Mouse (Mus musculus) midbrain, embryonic 11.5 days (tissue): ENCODE data around the gene Mdh1. TPM values are rescaled to one million over a fixed set of nuclear protein-coding genes. Genes with fewer than 3 reads are reported as not detected.

ENCODE experiments used
- ATAC-seq: fragments of 200-750 bp; cut with Nextera tagmentation; 2 replicates; pipeline ENCODE4 v1.8.0; 2017; ENCODE audit warnings: moderate TSS enrichment, moderate library complexity; ENCODE audit not compliant: low FRiP score
- DNase-seq: peaks from one replicate; pipeline ENCODE4 v3.0.0; 2015; ENCODE audit warnings: low spot score; ENCODE audit errors: missing footprints
- H3K27ac ChIP-seq: fragments of 300-500 bp; sonication (generic); 2 replicates; pipeline ENCODE4 v1.5.1; 2014; ENCODE audit warnings: low read depth, low read length
- H3K27me3 ChIP-seq: fragments of 300-500 bp; sonication (generic); 2 replicates; pipeline ENCODE4 v1.6.1; 2014; ENCODE audit warnings: mild to moderate bottlenecking, low read length, moderate library complexity, mixed read lengths; ENCODE audit not compliant: control insufficient read depth, insufficient read depth
- H3K36me3 ChIP-seq: fragments of 300-500 bp; sonication (generic); 2 replicates; pipeline ENCODE4 v1.6.1; 2014; ENCODE audit warnings: mild to moderate bottlenecking, low read length, moderate library complexity, mixed read lengths; ENCODE audit not compliant: control insufficient read depth, insufficient read depth
- H3K4me1 ChIP-seq: fragments of 300-500 bp; sonication (generic); 2 replicates; pipeline ENCODE4 v1.6.1; 2014; ENCODE audit warnings: low read length; ENCODE audit not compliant: control insufficient read depth, insufficient read depth
- H3K4me2 ChIP-seq: fragments of 300-500 bp; sonication (generic); 2 replicates; pipeline ENCODE4 v1.6.1; 2014; ENCODE audit warnings: mild to moderate bottlenecking, moderate library complexity
- H3K4me3 ChIP-seq: fragments of 300-500 bp; sonication (generic); 2 replicates; pipeline ENCODE4 v1.5.1; 2014; ENCODE audit warnings: low read depth, low read length
- H3K9ac ChIP-seq: fragments of 300-500 bp; sonication (generic); 2 replicates; pipeline ENCODE4 v1.6.1; 2014; ENCODE audit warnings: low read length
- H3K9me3 ChIP-seq: fragments of 300-500 bp; sonication (generic); 2 replicates; pipeline ENCODE4 v1.6.1; 2016; ENCODE audit warnings: low read length; ENCODE audit not compliant: control insufficient read depth
- WGBS: fragments of 180-500 bp; shearing (Covaris S2); extraction: QIAGEN DNeasy Blood & Tissue Kit; methylation state at CpG from one replicate; pipeline ENCODE4 v1.1.7; 2014; 5-methylcytosine and 5-hydroxymethylcytosine counted together
- polyA plus RNA-seq: library from polyadenylated mRNA; unstranded; fragments of >200 nt; fragmentation: Nextera tagmentation; extraction: Ambion mirVana; gene quantifications from 2 replicates; pipeline ENCODE4 v1.2.1, GENCODE M21; 2014

Mdh1 gene
- polyA plus RNA-seq, 1 experiment from 2014 or later = 455 TPM

GRCm38 (mm10) chr11:21567733-21568132 is 4.4 kb downstream of the Mdh1 start:
- WGBS = 84% methylated on average over 1 of the region's 1 CpGs
- Histone ChIP-seq H3K9ac (no peak overlapping the region), H3K4me1 (peaks cover 8% of the 10 kb centered on the region; the same call in 1 of the 2 replicates), H3K4me3 (no peak overlapping the region), H3K27ac (no peak overlapping the region), H3K27me3 (no peaks in the 10 kb centered on the region), H3K4me2 (no peak overlapping the region), H3K36me3 (no peaks in the 10 kb centered on the region), H3K9me3 (no peaks in the 10 kb centered on the region)
- no peak for DNase-seq
- no peak for ATAC-seq

- Histone ChIP-seq H3K4me3 (no peak overlapping the region), H3K4me1 (peaks cover 6% of the 10 kb centered on the region; the same call in 1 of the 2 replicates), H3K9ac (no peak overlapping the region), H3K36me3 (no peaks in the 10 kb centered on the region), H3K9me3 (no peaks in the 10 kb centered on the region), H3K27me3 (no peaks in the 10 kb centered on the region), H3K4me2 (no peak overlapping the region), H3K27ac (no peak overlapping the region)
- ATAC-seq = no peak
- WGBS = 94% methylated on average over 6 of the region's 6 CpGs
- no peak for DNase-seq
Observed at GRCm38 (mm10) chr11:21566934-21567333, 5.2 kb downstream of the Mdh1 start.

DNA sequence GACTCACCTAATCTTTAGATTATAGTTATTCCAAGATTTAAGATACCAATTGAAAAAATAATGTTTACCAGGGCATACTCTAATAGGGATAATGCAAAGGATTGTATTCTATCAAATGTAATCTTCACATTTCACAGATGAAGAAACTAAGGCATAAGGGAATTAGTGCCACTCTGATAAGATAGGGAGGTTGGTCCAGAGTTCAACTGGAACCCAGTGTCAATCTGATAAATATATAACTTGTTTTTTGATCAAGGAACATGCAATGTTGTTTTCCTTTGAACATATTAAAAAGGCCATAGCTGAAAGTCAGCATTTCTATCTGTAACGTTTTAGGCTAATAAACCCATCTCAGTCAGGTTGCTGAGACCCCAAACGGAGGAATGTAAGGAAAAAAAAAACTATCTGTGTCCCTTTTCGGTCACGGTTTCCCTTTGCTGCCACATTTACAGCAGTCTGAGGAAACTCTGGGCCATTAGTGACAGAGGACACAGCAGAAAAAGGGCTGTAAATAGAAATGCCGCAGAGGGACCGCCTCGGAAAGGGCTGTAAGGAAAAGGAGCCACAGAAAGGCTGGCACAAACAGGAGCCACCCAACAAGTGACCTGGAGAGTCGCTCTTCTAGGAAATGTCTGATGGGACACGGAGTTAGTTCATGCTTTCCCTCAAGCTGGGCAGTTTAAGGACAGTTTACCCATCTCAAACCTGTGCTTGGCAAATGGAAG is 7.3 kb downstream of the Mdh1 start:
- Histone ChIP-seq H3K9ac (no peak overlapping the region), H3K4me2 (no peak overlapping the region), H3K27me3 (no peaks in the 10 kb centered on the region), H3K4me3 (no peak overlapping the region), H3K9me3 (no peaks in the 10 kb centered on the region), H3K4me1 (peaks cover 4% of the 10 kb centered on the region; the same call in 1 of the 2 replicates), H3K27ac (no peak overlapping the region), H3K36me3 (no peaks in the 10 kb centered on the region)
- DNase-seq = no peak
- no peak for ATAC-seq
- 89% methylated on average over 9 of the region's 9 CpGs for WGBS

DNA sequence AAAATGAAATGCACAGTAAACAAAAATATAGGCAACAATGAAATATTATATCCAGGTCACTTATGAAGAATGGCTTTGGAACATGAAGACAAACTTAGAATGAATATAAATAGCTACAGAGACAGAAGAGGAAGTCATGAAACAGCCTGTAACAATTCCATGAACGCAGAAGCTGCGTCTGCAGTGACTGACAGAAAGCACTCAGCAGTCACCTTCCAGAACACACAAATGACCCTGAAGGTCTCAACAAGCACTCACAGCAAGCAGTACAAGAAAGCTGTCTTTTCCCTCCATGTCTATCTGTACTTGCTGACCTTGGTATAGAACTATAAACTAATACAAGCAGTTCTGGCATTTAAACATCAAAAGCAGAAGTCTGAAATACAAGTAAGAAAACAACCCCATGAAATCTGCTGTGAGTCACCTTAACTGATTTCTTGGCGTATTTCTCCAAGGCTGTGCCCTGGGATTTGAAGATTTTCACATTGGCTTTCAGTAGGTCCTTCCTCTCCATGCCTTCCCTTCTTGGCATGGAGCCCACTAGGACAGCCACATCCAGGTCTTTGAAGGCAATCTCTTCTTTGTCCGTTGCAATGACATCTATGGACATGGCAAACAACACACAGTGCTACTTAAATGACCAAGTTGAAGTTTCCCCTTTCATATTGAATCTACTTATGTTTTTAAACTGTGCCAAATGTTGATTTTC is 8.4 kb downstream of the Mdh1 start:
- no peak overlapping the region for H3K4me3 ChIP-seq
- ATAC-seq (no peak), DNase-seq (no peak)
- WGBS = 95% methylated on average over 4 of the region's 4 CpGs
- no peaks in the 10 kb centered on the region for H3K27me3 ChIP-seq
- no peaks in the 10 kb centered on the region; the same call in 1 of the 2 replicates for H3K36me3 ChIP-seq
- H3K4me1 ChIP-seq = no peaks in the 10 kb centered on the region
- no peak overlapping the region for H3K4me2 ChIP-seq
- H3K9me3 ChIP-seq = no peaks in the 10 kb centered on the region
- no peak overlapping the region for H3K9ac ChIP-seq
- H3K27ac ChIP-seq = no peak overlapping the region

DNA sequence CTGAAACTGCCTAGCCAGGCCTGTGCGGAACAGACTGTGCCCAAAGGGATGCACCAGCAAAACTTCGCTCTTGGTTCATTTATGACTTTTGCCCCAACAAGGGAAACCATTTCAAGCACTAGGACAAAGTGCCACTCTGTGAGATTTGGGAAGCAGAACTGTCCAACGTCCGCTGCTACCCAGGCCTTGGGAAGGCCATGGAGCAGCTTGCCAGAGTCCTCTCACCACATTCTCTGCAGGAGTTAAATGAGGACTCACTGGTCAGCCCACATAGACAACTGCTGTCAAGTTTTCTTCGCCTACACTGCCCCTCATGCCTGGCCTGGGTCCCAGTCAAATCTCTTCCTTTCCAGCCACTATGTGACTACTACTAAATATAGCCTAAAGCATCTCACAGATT is 10.8 kb downstream of the Mdh1 start:
- Histone ChIP-seq H3K9me3 (no peaks in the 10 kb centered on the region), H3K27ac (no peak overlapping the region), H3K36me3 (no peaks in the 10 kb centered on the region; the same call in 1 of the 2 replicates), H3K4me2 (no peak overlapping the region), H3K4me3 (no peak overlapping the region), H3K4me1 (no peaks in the 10 kb centered on the region), H3K27me3 (no peaks in the 10 kb centered on the region), H3K9ac (no peak overlapping the region)
- no peak for DNase-seq
- WGBS = 88% methylated on average over 5 of the region's 5 CpGs
- no peak for ATAC-seq

DNA sequence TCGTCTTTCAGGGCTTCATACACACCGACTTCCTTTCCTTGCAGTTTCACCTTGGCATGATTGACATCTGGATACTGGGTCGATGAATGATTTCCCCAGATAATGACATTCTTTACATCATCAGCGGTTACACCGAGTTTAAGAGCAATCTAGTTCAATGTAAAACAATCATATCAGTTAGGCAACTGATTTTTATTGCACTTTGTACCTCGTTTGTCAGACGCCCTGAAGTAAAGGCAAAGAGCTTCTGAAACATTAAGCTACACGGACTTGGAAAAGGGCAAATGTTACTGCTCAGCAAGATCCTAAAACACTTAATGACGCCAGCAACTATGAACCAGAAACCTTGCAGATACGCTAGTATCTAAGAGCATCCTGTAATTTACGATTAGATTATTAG is 12.4 kb downstream of the Mdh1 start:
- no peak overlapping the region for H3K9ac ChIP-seq
- H3K4me1 ChIP-seq = no peaks in the 10 kb centered on the region
- no peaks in the 10 kb centered on the region for H3K27me3 ChIP-seq
- no peak overlapping the region for H3K4me2 ChIP-seq
- no peaks in the 10 kb centered on the region for H3K9me3 ChIP-seq
- DNase-seq (no peak), ATAC-seq (no peak)
- H3K36me3 ChIP-seq = no peaks in the 10 kb centered on the region; the same call in 1 of the 2 replicates
- 91% methylated on average over 11 of the region's 11 CpGs for WGBS
- no peak overlapping the region for H3K4me3 ChIP-seq
- H3K27ac ChIP-seq = no peak overlapping the region

DNA sequence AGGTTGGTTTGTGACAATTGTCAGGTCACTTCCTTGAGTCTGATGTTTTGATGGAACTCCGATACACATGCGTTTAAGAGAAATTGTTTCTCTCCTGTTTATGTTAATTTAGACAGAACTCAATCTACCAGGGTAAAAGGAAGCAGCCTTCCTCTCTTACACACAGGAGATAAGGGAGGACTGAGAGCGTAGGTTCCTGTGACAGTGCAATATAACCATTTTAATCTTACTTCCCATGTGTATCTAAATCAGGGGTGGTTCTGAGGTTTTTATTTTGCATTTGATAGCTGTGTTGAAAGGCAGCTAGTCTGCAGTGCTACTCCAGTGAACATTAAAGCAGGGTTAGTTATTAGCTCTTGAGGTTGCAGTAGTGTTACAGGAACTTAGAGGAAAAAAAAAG is 20.1 kb downstream of the Mdh1 start:
- no peaks in the 10 kb centered on the region for H3K4me1 ChIP-seq
- no peaks in the 10 kb centered on the region for H3K27me3 ChIP-seq
- ATAC-seq (no peak), DNase-seq (no peak)
- no peak overlapping the region for H3K9ac ChIP-seq
- no peak overlapping the region for H3K4me2 ChIP-seq
- 87% methylated on average over 3 of the region's 3 CpGs for WGBS
- H3K4me3 ChIP-seq = no peak overlapping the region
- no peaks in the 10 kb centered on the region for H3K36me3 ChIP-seq
- no peaks in the 10 kb centered on the region for H3K9me3 ChIP-seq
- H3K27ac ChIP-seq = no peak overlapping the region

DNA sequence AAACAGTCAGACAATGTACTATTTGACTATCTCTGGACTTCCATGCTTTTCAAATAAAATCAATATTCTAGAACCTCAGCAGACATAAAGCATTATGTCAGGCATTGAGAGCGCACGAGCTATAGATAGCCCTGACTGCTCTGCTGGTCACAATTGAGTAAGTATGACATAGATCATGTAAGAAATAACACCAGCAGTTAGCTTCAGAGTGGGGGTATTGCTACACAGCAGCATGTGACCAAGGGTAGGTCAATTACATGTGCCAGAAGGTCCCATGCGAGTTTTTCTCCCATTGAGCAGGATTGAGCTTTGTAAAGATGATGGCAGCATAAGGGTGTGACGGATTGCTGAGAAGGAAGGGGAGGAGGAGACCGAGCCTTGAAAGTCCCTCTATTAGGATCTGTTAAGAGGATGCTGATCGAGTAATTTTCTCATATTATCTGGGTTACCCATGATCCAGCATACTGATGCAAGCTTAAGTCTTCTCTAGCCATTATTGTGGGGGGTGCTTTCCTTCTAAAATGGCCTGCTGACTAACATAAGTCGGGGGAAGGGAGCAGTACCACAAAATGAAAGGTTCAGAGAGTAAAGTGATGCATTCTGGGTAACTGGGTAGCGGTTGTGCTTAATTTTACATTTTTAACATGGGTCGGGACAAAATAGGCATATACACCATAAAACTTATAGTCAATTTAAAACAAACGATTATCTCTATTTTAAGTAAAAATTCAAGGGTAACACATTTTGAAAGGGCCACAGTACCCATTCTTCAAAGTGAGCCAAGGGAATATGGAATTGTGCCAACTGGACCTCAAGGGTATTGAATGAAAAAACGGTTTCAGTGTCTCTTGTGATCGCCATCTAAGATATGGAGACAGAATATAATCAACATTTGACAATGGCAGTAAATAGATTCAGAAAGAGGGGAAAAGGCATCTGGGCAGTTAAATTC is 21.7 kb downstream of the Mdh1 start:
- no peak overlapping the region for H3K27ac ChIP-seq
- no peaks in the 10 kb centered on the region for H3K4me1 ChIP-seq
- H3K4me3 ChIP-seq = no peak overlapping the region
- H3K4me2 ChIP-seq = no peak overlapping the region
- H3K27me3 ChIP-seq = no peaks in the 10 kb centered on the region
- no peak for DNase-seq
- no peak for ATAC-seq
- no peaks in the 10 kb centered on the region for H3K36me3 ChIP-seq
- WGBS = 89% methylated on average over 12 of the region's 12 CpGs
- no peak overlapping the region for H3K9ac ChIP-seq
- no peaks in the 10 kb centered on the region for H3K9me3 ChIP-seq
